Mouse (Mus musculus) forebrain, embryonic 11.5 days (tissue): ENCODE data around the gene 1700042G07Rik. TPM values are rescaled to one million over a fixed set of nuclear protein-coding genes. Genes with fewer than 3 reads are reported as not detected.

Experiments
- ATAC-seq: fragments of 200-750 bp; cut with Nextera tagmentation; replicated peaks from 2 replicates; pipeline ENCODE4 v1.8.0; 2017; ENCODE audit warnings: moderate TSS enrichment; ENCODE audit not compliant: low FRiP score
- DNase-seq: peaks from one replicate; pipeline ENCODE4 v3.0.0-alpha.2; 2017; ENCODE audit warnings: low spot score
- H3K27ac ChIP-seq: fragments of 300-500 bp; sonication (generic); 2 replicates; pipeline ENCODE4 v1.5.1; 2014; ENCODE audit warnings: low read depth, low read length
- H3K27me3 ChIP-seq: fragments of 300-500 bp; sonication (generic); 2 replicates; pipeline ENCODE4 v1.6.1; 2014; ENCODE audit warnings: mild to moderate bottlenecking, low read length, mixed read lengths; ENCODE audit not compliant: control insufficient read depth, insufficient read depth
- H3K36me3 ChIP-seq: fragments of 300-500 bp; sonication (generic); 2 replicates; pipeline ENCODE4 v1.6.1; 2014; ENCODE audit warnings: mild to moderate bottlenecking, low read length, moderate library complexity, mixed read lengths; ENCODE audit not compliant: control insufficient read depth, insufficient read depth
- H3K4me1 ChIP-seq: fragments of 300-500 bp; sonication (generic); replicated peaks from 2 replicates; pipeline ENCODE4 v1.6.1; 2014; ENCODE audit warnings: low read length, mixed read lengths; ENCODE audit not compliant: control insufficient read depth, insufficient read depth
- H3K4me2 ChIP-seq: fragments of 300-500 bp; sonication (generic); 2 replicates; pipeline ENCODE4 v1.6.1; 2014; ENCODE audit warnings: low read depth, mild to moderate bottlenecking, low read length, moderate library complexity, mixed read lengths; ENCODE audit not compliant: severe bottlenecking
- H3K4me3 ChIP-seq: fragments of 300-500 bp; sonication (generic); 2 replicates; pipeline ENCODE4 v1.5.1; 2014; ENCODE audit warnings: low read depth, low read length
- H3K9ac ChIP-seq: fragments of 300-500 bp; sonication (generic); 2 replicates; pipeline ENCODE4 v1.6.1; 2014; ENCODE audit warnings: low read length
- H3K9me3 ChIP-seq: fragments of 300-500 bp; sonication (generic); 2 replicates; pipeline ENCODE4 v1.6.1; 2016; ENCODE audit warnings: low read length, mixed read lengths; ENCODE audit not compliant: control insufficient read depth
- WGBS: fragments of 180-500 bp; shearing (Covaris S2); extraction: QIAGEN DNeasy Blood & Tissue Kit; methylation state at CpG from one replicate; pipeline ENCODE4 v1.1.7; 2014; 5-methylcytosine and 5-hydroxymethylcytosine counted together
- polyA plus RNA-seq: library from polyadenylated mRNA; unstranded; fragments of >200 nt; fragmentation: Nextera tagmentation; extraction: Ambion mirVana; gene quantifications from 2 replicates; pipeline ENCODE4 v1.2.1, GENCODE M21; 2014

The 1700042G07Rik gene
- polyA plus RNA-seq, 1 experiment from 2014 or later: not detected

GRCm38 (mm10) chr4:116141736-116142135 lies 31.4 kb upstream of the 1700042G07Rik start:
- H3K4me2 ChIP-seq: no peak overlapping the region
- no peak overlapping the region for H3K27ac ChIP-seq
- ATAC-seq (no peak), DNase-seq (no peak)
- 67% methylated on average over 1 of the region's 1 CpGs for WGBS
- H3K36me3 ChIP-seq: no peaks in the 10 kb centered on the region
- H3K4me3 ChIP-seq: no peak overlapping the region
- H3K9me3 ChIP-seq: no peaks in the 10 kb centered on the region
- peaks cover 2% of the 10 kb centered on the region; the same call in 1 of the 2 replicates for H3K4me1 ChIP-seq
- no peak overlapping the region for H3K9ac ChIP-seq
- peaks cover 3% of the 10 kb centered on the region for H3K27me3 ChIP-seq

DNA sequence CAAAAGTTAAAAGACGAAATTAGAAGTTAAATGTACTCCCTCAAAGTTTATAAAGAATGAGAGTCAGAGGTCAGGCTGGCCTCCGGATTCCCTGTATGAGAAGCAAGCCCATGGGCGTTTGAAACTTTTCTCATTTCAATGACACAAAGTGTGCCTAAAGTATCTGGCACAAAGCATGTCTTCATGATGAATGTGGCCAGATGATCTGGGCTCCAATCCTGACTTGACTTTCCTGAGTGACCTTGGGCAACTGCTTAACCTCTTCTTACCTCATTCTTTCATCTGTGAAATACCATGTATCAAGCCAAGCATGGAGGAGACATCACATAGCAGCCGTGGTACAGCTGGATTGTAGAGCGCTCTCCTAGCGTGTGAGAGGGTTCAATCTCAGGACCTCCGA lies 30.9 kb upstream of the 1700042G07Rik start:
- Histone ChIP-seq H3K9ac (no peak overlapping the region), H3K4me2 (no peak overlapping the region), H3K27ac (no peak overlapping the region), H3K4me1 (peaks cover 2% of the 10 kb centered on the region; the same call in 1 of the 2 replicates), H3K27me3 (peaks cover 3% of the 10 kb centered on the region), H3K4me3 (no peak overlapping the region), H3K36me3 (no peaks in the 10 kb centered on the region), H3K9me3 (no peaks in the 10 kb centered on the region)
- WGBS: 85% methylated on average over 7 of the region's 7 CpGs
- DNase-seq: no peak
- ATAC-seq: no peak

- H3K4me2 ChIP-seq: peak overlapping the region; percentile 92; the same call in 1 of the 2 replicates
- H3K4me3 ChIP-seq: peak overlapping the region; percentile 63
Observed at GRCm38 (mm10) chr4:116143317-116143811, 29.8 kb upstream of the 1700042G07Rik start.

DNA sequence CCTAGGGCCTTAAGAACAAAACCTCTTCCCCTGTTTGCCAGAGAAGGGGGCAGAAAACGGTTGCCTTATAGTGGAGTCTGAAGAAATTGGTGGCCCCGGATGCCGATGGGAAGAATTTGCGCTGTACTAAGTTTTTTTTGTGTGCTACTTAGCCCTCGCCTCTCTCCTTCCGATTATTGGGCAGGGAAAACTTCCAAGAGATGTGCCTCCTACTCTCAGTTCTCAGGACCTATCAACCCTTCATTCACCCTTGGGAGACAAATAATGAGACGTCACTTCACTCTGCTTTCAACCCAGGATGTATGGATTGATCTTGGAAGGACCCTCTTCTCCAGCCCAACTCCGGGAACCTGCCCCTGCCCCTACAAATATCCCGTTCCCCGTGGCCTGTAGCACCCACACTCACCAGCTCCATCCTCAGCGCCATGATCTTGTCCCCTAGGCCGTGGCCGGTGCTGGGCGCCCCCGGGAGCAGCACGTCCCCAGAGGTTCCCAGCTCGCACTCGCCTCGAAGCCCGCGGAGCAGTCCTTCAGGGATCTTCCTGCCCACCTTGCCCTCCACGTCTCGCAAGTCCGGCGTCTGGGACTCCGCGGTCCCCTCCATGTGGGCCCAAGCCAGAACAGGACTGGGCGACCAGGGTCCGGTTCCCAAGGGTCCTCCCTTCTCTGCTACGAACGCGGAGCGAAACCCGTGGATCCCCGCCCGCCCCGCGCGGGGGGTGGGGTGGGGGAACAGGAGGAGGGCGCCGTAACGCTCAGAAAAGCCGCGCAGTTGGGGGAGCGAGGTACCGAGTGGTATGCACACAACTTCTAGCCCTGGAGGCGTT lies 29.1 kb upstream of the 1700042G07Rik start:
- Histone ChIP-seq H3K36me3 (no peaks in the 10 kb centered on the region), H3K27me3 (peaks cover 3% of the 10 kb centered on the region), H3K4me1 (peaks cover 2% of the 10 kb centered on the region; the same call in 1 of the 2 replicates), H3K4me3 (peak overlapping the region; percentile 63), H3K27ac (no peak overlapping the region), H3K9me3 (no peaks in the 10 kb centered on the region), H3K4me2 (peak overlapping the region; percentile 92), H3K9ac (peak overlapping the region; percentile 77)
- DNase-seq: peak; percentile 79
- ATAC-seq: peak; percentile 75
- WGBS: under 1% methylated on average over 40 of the region's 47 CpGs

More at GRCm38 (mm10) chr4:116143317-116143811, 29.8 kb upstream of the 1700042G07Rik start:
- 8% methylated on average over 7 of the region's 7 CpGs for WGBS
- Histone ChIP-seq H3K9ac (no peak overlapping the region), H3K27ac (no peak overlapping the region), H3K9me3 (no peaks in the 10 kb centered on the region), H3K4me1 (peaks cover 2% of the 10 kb centered on the region; the same call in 1 of the 2 replicates), H3K27me3 (peaks cover 3% of the 10 kb centered on the region), H3K36me3 (no peaks in the 10 kb centered on the region)
- DNase-seq: no peak
- no peak; the same call in 1 of the 2 replicates for ATAC-seq

DNA sequence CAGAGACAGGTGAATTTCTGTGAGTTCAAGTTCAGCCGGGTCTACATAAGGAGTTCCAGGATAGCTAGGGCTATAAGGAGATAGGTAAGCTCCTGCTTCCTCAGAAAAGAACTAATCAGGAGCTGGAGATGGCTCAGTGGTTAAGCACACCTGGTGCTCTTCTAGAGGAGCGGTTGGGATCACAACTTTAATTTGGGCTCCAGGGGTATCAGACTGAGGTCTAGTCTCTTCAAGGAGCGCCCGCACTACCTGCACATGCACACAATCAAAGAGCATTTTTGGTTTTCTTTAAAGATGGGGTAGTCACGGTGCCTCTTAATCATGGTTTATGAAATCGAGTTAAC lies 23.4 kb upstream of the 1700042G07Rik start:
- Histone ChIP-seq H3K27ac (no peak overlapping the region), H3K4me1 (peaks cover 6% of the 10 kb centered on the region), H3K27me3 (no peaks in the 10 kb centered on the region), H3K4me3 (peak overlapping the region; percentile 68), H3K36me3 (peaks cover 5% of the 10 kb centered on the region; the same call in 1 of the 2 replicates), H3K4me2 (peak overlapping the region; percentile 76), H3K9ac (peak overlapping the region; percentile 95), H3K9me3 (no peaks in the 10 kb centered on the region)
- DNase-seq (no peak), ATAC-seq (0 out of 2 replicates have a peak, but pooled peaks have one; percentile 8)
- WGBS: 22% methylated on average over 6 of the region's 6 CpGs

DNA sequence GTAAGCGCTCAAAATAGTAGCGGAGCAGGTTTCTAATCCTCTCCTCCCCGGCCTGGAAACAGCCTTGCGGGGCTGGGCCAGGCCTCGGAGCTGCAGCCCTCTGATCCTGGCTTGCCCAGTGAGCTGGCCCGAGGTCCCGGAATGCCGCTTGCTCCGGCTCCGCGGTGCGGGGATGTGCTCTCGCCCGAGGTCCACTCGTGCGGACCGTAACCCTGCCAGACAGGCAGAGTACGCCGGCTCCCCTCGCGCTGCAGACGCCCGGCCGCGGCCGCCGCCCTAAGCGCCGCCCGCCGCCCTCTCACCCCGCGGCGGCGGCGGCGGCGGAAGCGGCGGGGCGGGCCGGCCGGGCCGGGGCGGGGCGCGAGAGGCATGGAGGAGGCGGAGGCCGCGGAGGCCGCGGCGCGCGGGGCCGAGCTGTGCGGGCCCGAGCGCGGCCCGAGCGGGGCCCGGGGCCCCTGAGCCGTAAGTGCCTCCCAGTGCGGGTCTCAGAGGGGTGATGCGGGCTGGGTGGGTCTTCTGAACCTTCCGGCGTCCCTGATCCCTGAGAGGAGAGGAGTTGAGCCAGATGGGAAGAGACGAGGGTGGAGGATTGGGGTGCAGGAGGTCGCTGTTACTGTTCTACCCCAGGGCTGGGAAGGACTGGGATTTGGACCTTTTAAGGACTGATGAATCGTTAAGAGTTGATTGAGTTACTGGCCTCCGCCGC lies 22.9 kb upstream of the 1700042G07Rik start:
- peak overlapping the region; percentile 59 for H3K27ac ChIP-seq
- under 1% methylated on average over 60 of the region's 73 CpGs for WGBS
- peak overlapping the region; percentile 68 for H3K4me3 ChIP-seq
- peak overlapping the region; percentile 76 for H3K4me2 ChIP-seq
- H3K9ac ChIP-seq: peak overlapping the region; percentile 95
- peaks cover 6% of the 10 kb centered on the region for H3K4me1 ChIP-seq
- peaks cover 5% of the 10 kb centered on the region; the same call in 1 of the 2 replicates for H3K36me3 ChIP-seq
- peak; percentile 85 for DNase-seq
- peak; percentile 90 for ATAC-seq
- no peaks in the 10 kb centered on the region for H3K27me3 ChIP-seq
- no peaks in the 10 kb centered on the region for H3K9me3 ChIP-seq

GRCm38 (mm10) chr4:116150862-116151221 lies 22.3 kb upstream of the 1700042G07Rik start:
- DNase-seq (no peak), ATAC-seq (peak; percentile 25; the same call in 1 of the 2 replicates)
- H3K27me3 ChIP-seq: no peaks in the 10 kb centered on the region
- no peaks in the 10 kb centered on the region for H3K9me3 ChIP-seq
- peak overlapping the region; percentile 95 for H3K9ac ChIP-seq
- peak overlapping the region; percentile 50 for H3K27ac ChIP-seq
- H3K4me3 ChIP-seq: peak overlapping the region; percentile 68
- peaks cover 6% of the 10 kb centered on the region for H3K4me1 ChIP-seq
- H3K4me2 ChIP-seq: peak overlapping the region; percentile 76
- H3K36me3 ChIP-seq: peaks cover 5% of the 10 kb centered on the region; the same call in 1 of the 2 replicates
- WGBS: 21% methylated on average over 4 of the region's 4 CpGs

GRCm38 (mm10) chr4:116151238-116151637 lies 21.9 kb upstream of the 1700042G07Rik start, which contains the start of gene Lurap1:
TSS of gene Lurap1 (minus strand) at chr4:116151338.
- Histone ChIP-seq H3K9me3 (no peaks in the 10 kb centered on the region), H3K27ac (peak within 1 kb of the TSS; percentile 59), H3K4me1 (peaks cover 6% of the 10 kb centered on the region), H3K4me2 (peak within 1 kb of the TSS; percentile 76), H3K9ac (peak within 1 kb of the TSS; percentile 95), H3K4me3 (peak within 1 kb of the TSS; percentile 68), H3K36me3 (peaks cover 5% of the 10 kb centered on the region; the same call in 1 of the 2 replicates), H3K27me3 (no peaks in the 10 kb centered on the region)
- ATAC-seq (no peak), DNase-seq (no peak)
- WGBS: 81% methylated on average over 6 of the region's 6 CpGs
